Comparison of ENCODE assay signal across 14 mouse cellular contexts in the genomic region with DNA sequence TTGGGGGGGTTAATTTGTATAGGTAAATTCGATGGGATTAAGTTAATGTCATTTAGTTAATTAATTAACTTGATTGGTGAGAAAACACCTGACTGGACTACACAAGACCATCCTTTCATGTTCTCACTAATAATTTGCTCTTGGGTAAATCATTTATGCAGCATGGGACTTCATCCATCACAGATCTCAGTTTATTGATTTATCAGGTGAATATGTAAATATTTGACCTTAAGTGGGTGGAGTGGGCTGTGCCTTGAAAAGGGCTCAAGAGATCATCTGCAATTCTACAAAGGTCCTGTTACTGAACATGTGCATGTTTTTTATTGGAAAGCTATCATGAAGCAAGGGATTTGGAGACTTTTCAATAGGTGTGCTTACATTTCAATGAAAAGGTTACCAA.
"Had no signal": no experiment of that assay in that cellular context is flagged by ENCODE, and none has a peak within 500 bp of the region (broad histone marks: within the 10 kb centered on the region; RNA-seq: fewer than 3 reads in every experiment).

No protein-coding gene starts in this region.

- H3K36me3 ChIP-seq: neural tube, embryonic 15.5 days; stomach, embryonic 15.5 days had no signal

- H3K4me1 ChIP-seq: stomach, embryonic 15.5 days had no signal

- H3K27ac ChIP-seq: neural tube, embryonic 15.5 days; stomach, embryonic 15.5 days; stomach, postnatal 0 days had no signal

- H3K27me3 ChIP-seq: neural tube, embryonic 15.5 days; stomach, embryonic 15.5 days had no signal

- DNase-seq: right cerebral cortex, adult 18-20 months; right cerebral cortex, postnatal 14 days; right cerebral cortex, postnatal 25 days; right cerebral cortex, postnatal 4 days; spleen, adult 18-20 months; thymus, adult 18-20 months; thymus, adult 2 months; thymus, postnatal 14 days; thymus, postnatal 25 days; thymus, postnatal 36 days; thymus, postnatal 4 days had no signal

- H3K4me2 ChIP-seq: neural tube, embryonic 15.5 days; stomach, embryonic 15.5 days had no signal

- H3K9ac ChIP-seq: neural tube, embryonic 15.5 days; stomach, embryonic 15.5 days had no signal

- H3K4me3 ChIP-seq: neural tube, embryonic 15.5 days; stomach, embryonic 15.5 days had no signal

- H3K9me3 ChIP-seq: neural tube, embryonic 15.5 days; stomach, embryonic 15.5 days had no signal
